Comparison of ENCODE assay signal across 8 mouse cellular contexts in genomic region chr11:120225256-120226195, GRCm38 (mm10). TPM values are rescaled to one million over a fixed set of nuclear protein-coding genes. Genes with fewer than 3 reads are reported as not detected.
DNase-seq lines count a peak whose midpoint lies in the region; ATAC-seq and TF ChIP-seq lines count a peak whose summit lies in the region.

No protein-coding gene starts in this region.

- no peak for TF ChIP-seq POLR2A in thymus, adult 2 months (IDR thresholded peaks at IDR 0.05; ENCODE audit: control insufficient read depth, extremely low read depth, insufficient read depth, low read length, poor library complexity)

- DNase-seq in kidney, adult 11 months = peak; percentile 47
- DNase-seq in kidney, adult 9 months = no peak
- peak; percentile 50 to 64 for DNase-seq in cerebellum, postnatal 25 days
- peak; percentile 83 to 87 for DNase-seq in kidney, postnatal 4 days
- no peak for DNase-seq in midbrain, postnatal 0 days (ENCODE audit: low spot score)
- no peak for DNase-seq in thymus, adult 2 months

- ATAC-seq in heart, embryonic 16.5 days (replicated peaks; ENCODE audit: extremely low read depth, insufficient read depth, low FRiP score) = no peak
- ATAC-seq in midbrain, postnatal 0 days (ENCODE audit: low FRiP score) = no peak
- no peak for ATAC-seq in erythroid progenitor cell, adult 5-6 weeks (replicated peaks; ENCODE audit: low FRiP score, poor library complexity, severe bottlenecking)

- peak overlapping the region; percentile 71 for H3K9ac ChIP-seq in heart, embryonic 16.5 days (ENCODE audit: low read length)
- peak overlapping the region; percentile 46 for H3K9ac ChIP-seq in midbrain, postnatal 0 days (replicated peaks; ENCODE audit: low read length, poor library complexity, severe bottlenecking)

- H3K36me3 ChIP-seq in heart, embryonic 16.5 days (ENCODE audit: control insufficient read depth, insufficient read depth) = no peaks in the 10 kb centered on the region
- no peaks in the 10 kb centered on the region for H3K36me3 ChIP-seq in midbrain, postnatal 0 days (ENCODE audit: insufficient read depth, low read length)
- H3K36me3 ChIP-seq in thymus, adult 2 months (ENCODE audit: control insufficient read depth, insufficient read depth, low read length) = no peaks in the 10 kb centered on the region

- WGBS in heart, embryonic 16.5 days = 16% methylated on average over 35 of the region's 36 CpGs
- 21% methylated on average over 36 of the region's 36 CpGs for WGBS in midbrain, postnatal 0 days
- WGBS in thymus, adult 2 months = 36% methylated on average over 36 of the region's 36 CpGs

- H3K4me3 ChIP-seq in heart, embryonic 16.5 days (ENCODE audit: low read length) = peak overlapping the region; percentile 41
- peak overlapping the region; percentile 18 for H3K4me3 ChIP-seq in midbrain, postnatal 0 days (ENCODE audit: low read depth, low read length)
- H3K4me3 ChIP-seq in thymus, adult 2 months (ENCODE audit: control insufficient read depth, insufficient read depth, low read length) = no peak overlapping the region

- no peaks in the 10 kb centered on the region for H3K9me3 ChIP-seq in heart, embryonic 16.5 days (replicated peaks; ENCODE audit: control insufficient read depth, low read length)
- H3K9me3 ChIP-seq in midbrain, postnatal 0 days (ENCODE audit: low read length) = no peaks in the 10 kb centered on the region

- H3K27ac ChIP-seq in heart, embryonic 16.5 days (ENCODE audit: low read length) = peak overlapping the region; percentile 47
- 0 out of 2 replicates have a peak overlapping the region, but pooled peaks have one; percentile 38 for H3K27ac ChIP-seq in midbrain, postnatal 0 days (ENCODE audit: low read depth, low read length)
- no peak overlapping the region for H3K27ac ChIP-seq in thymus, adult 2 months (ENCODE audit: control insufficient read depth, insufficient read depth, low read length)

- no peak for TF ChIP-seq CTCF in midbrain, postnatal 0 days (IDR thresholded peaks at IDR 0.05)
- no peak for TF ChIP-seq CTCF in thymus, adult 2 months (IDR thresholded peaks at IDR 0.05; ENCODE audit: borderline replicate concordance, control insufficient read depth, extremely low read depth, insufficient read depth, low read length, poor library complexity)

- peaks cover 62% of the 10 kb centered on the region for H3K4me1 ChIP-seq in heart, embryonic 16.5 days (ENCODE audit: control insufficient read depth, insufficient read depth, low read length)
- peaks cover 55% of the 10 kb centered on the region for H3K4me1 ChIP-seq in midbrain, postnatal 0 days (ENCODE audit: insufficient read depth, low read length)
- peaks cover 40% of the 10 kb centered on the region for H3K4me1 ChIP-seq in thymus, adult 2 months (replicated peaks; ENCODE audit: control insufficient read depth, insufficient read depth, low read length)

- no peaks in the 10 kb centered on the region for H3K27me3 ChIP-seq in heart, embryonic 16.5 days (ENCODE audit: control insufficient read depth, insufficient read depth, low read length)
- no peaks in the 10 kb centered on the region for H3K27me3 ChIP-seq in midbrain, postnatal 0 days (ENCODE audit: insufficient read depth, low read length)
- H3K27me3 ChIP-seq in thymus, adult 2 months (ENCODE audit: control insufficient read depth, insufficient read depth, low read length) = no peaks in the 10 kb centered on the region; the same call in 1 of the 2 replicates

- H3K4me2 ChIP-seq in heart, embryonic 16.5 days (ENCODE audit: low read depth, low read length) = peak overlapping the region; percentile 75
- H3K4me2 ChIP-seq in midbrain, postnatal 0 days (ENCODE audit: low read depth, low read length, poor library complexity, severe bottlenecking) = peak overlapping the region; percentile 40

RNA-seq across cellular contexts. Expression of gene Bahcc1, which starts 7.2 kb away (rescaled TPM):
- 4.6 and 4.7 TPM in 2 replicates for polyA plus RNA-seq in heart, embryonic 16.5 days (2015; fragmentation: Nextera tagmentation; extraction: Ambion mirVana)
- 39.9 and 49.8 TPM in 2 replicates for total RNA-seq in midbrain, postnatal 0 days (2014; rRNA removed)
- 5.9 and 9.5 TPM in 2 replicates for polyA plus RNA-seq in midbrain, postnatal 0 days (2015; fragmentation: Nextera tagmentation; extraction: Ambion mirVana)
- total RNA-seq in erythroid progenitor cell, adult 5-6 weeks (2015; ENCODE audit: low replicate concordance) = 2.5 and 2.9 TPM in 2 replicates
- total RNA-seq in erythroid progenitor cell, adult 5-6 weeks (2017; ENCODE audit: low replicate concordance) = 1.4 TPM in 2 replicates
- polyA plus RNA-seq in thymus, adult 2 months (2012; rRNA removed) = 11.0 and 15.1 TPM in 2 replicates

Comparison
In these comparisons a context has a peak if more than half of its experiments do, and no peak if none do; other contexts are left out.
1. DNase-seq: peak in kidney, adult 11 months (single experiment), cerebellum, postnatal 25 days (2 of 2) and kidney, postnatal 4 days (2 of 2); none in kidney, adult 9 months (single experiment), midbrain, postnatal 0 days (single experiment) and thymus, adult 2 months (single experiment).